Comparison of ENCODE assay signal across 11 mouse cellular contexts in the genomic region with DNA sequence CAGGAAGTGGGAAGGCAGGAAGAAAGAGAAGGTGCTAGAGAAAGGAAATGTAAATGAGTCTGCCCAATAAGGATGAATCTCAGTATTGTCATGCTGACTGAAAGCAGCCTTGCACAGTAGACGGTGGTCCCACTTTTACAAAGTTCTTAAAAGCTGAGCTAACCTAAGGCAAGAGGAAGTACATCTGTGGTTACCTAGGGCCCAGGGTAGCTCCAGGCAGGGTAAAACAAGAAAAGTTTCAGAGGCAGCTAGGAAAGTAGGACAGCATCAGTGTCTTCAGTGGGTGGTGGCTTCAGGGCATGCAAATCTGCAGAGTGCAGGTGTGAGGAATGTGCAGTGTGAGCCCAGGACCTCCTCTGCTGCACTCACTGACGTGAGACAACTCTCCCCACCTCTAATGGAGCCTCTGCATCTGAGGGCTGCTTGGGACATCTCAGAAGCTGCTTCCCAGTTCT. TPM values are rescaled to one million over a fixed set of nuclear protein-coding genes. Genes with fewer than 3 reads are reported as not detected.
DNase-seq lines count a peak whose midpoint lies in the region; ATAC-seq lines count a peak whose summit lies in the region.
"Had no signal": no experiment of that assay in that cellular context is flagged by ENCODE, and none has a peak within 500 bp of the region (broad histone marks: within the 10 kb centered on the region; RNA-seq: fewer than 3 reads in every experiment).

No protein-coding gene starts in this region.

- WGBS in embryonic facial prominence, embryonic 13.5 days: 25% methylated on average over 2 of the region's 2 CpGs
- WGBS in embryonic facial prominence, embryonic 10.5 days: 26% methylated on average over 2 of the region's 2 CpGs
- 28% methylated on average over 2 of the region's 2 CpGs for WGBS in intestine, embryonic 16.5 days

- no peaks in the 10 kb centered on the region for H3K27me3 ChIP-seq in embryonic facial prominence, embryonic 13.5 days
- H3K27me3 ChIP-seq in embryonic facial prominence, embryonic 10.5 days (replicated peaks; ENCODE audit: low read depth, poor library complexity, severe bottlenecking): no peaks in the 10 kb centered on the region
- no peaks in the 10 kb centered on the region for H3K27me3 ChIP-seq in intestine, embryonic 16.5 days (replicated peaks; ENCODE audit: control insufficient read depth, insufficient read depth, low read length)
- H3K27me3 ChIP-seq: embryonic facial prominence, embryonic 12.5 days had no signal

- no peak overlapping the region for H3K9ac ChIP-seq in embryonic facial prominence, embryonic 13.5 days
- H3K9ac ChIP-seq in intestine, embryonic 16.5 days (ENCODE audit: low read depth, low read length): no peak overlapping the region
- H3K9ac ChIP-seq: embryonic facial prominence, embryonic 12.5 days had no signal

- H3K27ac ChIP-seq in embryonic facial prominence, embryonic 13.5 days: no peak overlapping the region
- H3K27ac ChIP-seq in embryonic facial prominence, embryonic 10.5 days (replicated peaks): no peak overlapping the region
- H3K27ac ChIP-seq in intestine, embryonic 16.5 days (ENCODE audit: low read length): peak overlapping the region; percentile 71
- H3K27ac ChIP-seq: embryonic facial prominence, embryonic 12.5 days; layer of hippocampus, adult 2 months had no signal

- no peaks in the 10 kb centered on the region for H3K9me3 ChIP-seq in embryonic facial prominence, embryonic 13.5 days
- no peaks in the 10 kb centered on the region for H3K9me3 ChIP-seq in embryonic facial prominence, embryonic 10.5 days
- H3K9me3 ChIP-seq in intestine, embryonic 16.5 days (ENCODE audit: control insufficient read depth, low read length): no peaks in the 10 kb centered on the region
- H3K9me3 ChIP-seq: embryonic facial prominence, embryonic 12.5 days had no signal

- no peak overlapping the region for H3K4me3 ChIP-seq in embryonic facial prominence, embryonic 13.5 days
- no peak overlapping the region for H3K4me3 ChIP-seq in embryonic facial prominence, embryonic 10.5 days
- no peak overlapping the region for H3K4me3 ChIP-seq in intestine, embryonic 16.5 days (ENCODE audit: low read length)
- H3K4me3 ChIP-seq: embryonic facial prominence, embryonic 12.5 days; layer of hippocampus, adult 2 months had no signal

- no peaks in the 10 kb centered on the region for H3K4me1 ChIP-seq in embryonic facial prominence, embryonic 13.5 days
- peaks cover 14% of the 10 kb centered on the region; the same call in 1 of the 2 replicates for H3K4me1 ChIP-seq in embryonic facial prominence, embryonic 10.5 days
- H3K4me1 ChIP-seq in intestine, embryonic 16.5 days (ENCODE audit: control insufficient read depth, insufficient read depth, low read length): peaks cover 23% of the 10 kb centered on the region
- H3K4me1 ChIP-seq: embryonic facial prominence, embryonic 12.5 days had no signal

- ATAC-seq in embryonic facial prominence, embryonic 13.5 days (ENCODE audit: insufficient number of reproducible peaks, insufficient read depth, low FRiP score, low TSS enrichment, low read depth): peak; percentile 56; the same call in 1 of the 2 replicates
- peak; percentile 42 for ATAC-seq in CD4-positive, CD25-positive, alpha-beta regulatory T cell, adult 4 months
- no peak for ATAC-seq in intestine, embryonic 16.5 days
- 0 out of 2 replicates have a peak, but pooled peaks have one; percentile 17 for ATAC-seq in monocyte, adult 5-6 weeks (replicated peaks; ENCODE audit: insufficient number of reproducible peaks, low FRiP score, low TSS enrichment, poor library complexity, severe bottlenecking)

- H3K36me3 ChIP-seq in embryonic facial prominence, embryonic 13.5 days: no peaks in the 10 kb centered on the region
- no peaks in the 10 kb centered on the region for H3K36me3 ChIP-seq in embryonic facial prominence, embryonic 10.5 days (replicated peaks)
- H3K36me3 ChIP-seq in intestine, embryonic 16.5 days (ENCODE audit: control insufficient read depth, insufficient read depth, low read length): no peaks in the 10 kb centered on the region
- H3K36me3 ChIP-seq: embryonic facial prominence, embryonic 12.5 days had no signal

- DNase-seq in embryonic facial prominence, embryonic 10.5 days (ENCODE audit: low spot score): no peak
- DNase-seq in cerebellum, postnatal 14 days: no peak
- DNase-seq in adrenal gland, adult 2 months: no peak
- DNase-seq in adipocyte (ENCODE audit: low spot score): no peak
- DNase-seq: spleen, adult 18-20 months had no signal

- H3K4me2 ChIP-seq in embryonic facial prominence, embryonic 13.5 days: no peak overlapping the region
- peak overlapping the region; percentile 22; the same call in 1 of the 2 replicates for H3K4me2 ChIP-seq in intestine, embryonic 16.5 days (ENCODE audit: low read depth, low read length)
- H3K4me2 ChIP-seq: embryonic facial prominence, embryonic 12.5 days had no signal

RNA-seq across cellular contexts. Expression of a gene that starts 38.9 kb away (rescaled TPM):
- polyA plus RNA-seq in embryonic facial prominence, embryonic 13.5 days (2015; fragmentation: Nextera tagmentation; extraction: Ambion mirVana): 186 and 193 TPM in 2 replicates
- 264 and 283 TPM in 2 replicates for polyA plus RNA-seq in embryonic facial prominence, embryonic 10.5 days (2016; fragmentation: Nextera tagmentation; extraction: Ambion mirVana)
- polyA plus RNA-seq in CD4-positive, CD25-positive, alpha-beta regulatory T cell, adult 4 months (2017; shearing (Covaris generic)): 10 to 100 TPM; 16.6 to 23.3 TPM
- polyA plus RNA-seq in intestine, embryonic 16.5 days (2015; fragmentation: Nextera tagmentation; extraction: Ambion mirVana): 168 and 176 TPM in 2 replicates
- 140 to 224 TPM (median 146 TPM) in 3 replicates for total RNA-seq in monocyte, adult 5-6 weeks (2017)
- 100 to 1,000 TPM; 348 to 514 TPM for total RNA-seq in adrenal gland, adult 2 months (2021)
- 52.6 and 66.4 TPM in 2 replicates for polyA plus RNA-seq in adrenal gland, adult 2 months (2012; rRNA removed)
